In the genomic region with DNA sequence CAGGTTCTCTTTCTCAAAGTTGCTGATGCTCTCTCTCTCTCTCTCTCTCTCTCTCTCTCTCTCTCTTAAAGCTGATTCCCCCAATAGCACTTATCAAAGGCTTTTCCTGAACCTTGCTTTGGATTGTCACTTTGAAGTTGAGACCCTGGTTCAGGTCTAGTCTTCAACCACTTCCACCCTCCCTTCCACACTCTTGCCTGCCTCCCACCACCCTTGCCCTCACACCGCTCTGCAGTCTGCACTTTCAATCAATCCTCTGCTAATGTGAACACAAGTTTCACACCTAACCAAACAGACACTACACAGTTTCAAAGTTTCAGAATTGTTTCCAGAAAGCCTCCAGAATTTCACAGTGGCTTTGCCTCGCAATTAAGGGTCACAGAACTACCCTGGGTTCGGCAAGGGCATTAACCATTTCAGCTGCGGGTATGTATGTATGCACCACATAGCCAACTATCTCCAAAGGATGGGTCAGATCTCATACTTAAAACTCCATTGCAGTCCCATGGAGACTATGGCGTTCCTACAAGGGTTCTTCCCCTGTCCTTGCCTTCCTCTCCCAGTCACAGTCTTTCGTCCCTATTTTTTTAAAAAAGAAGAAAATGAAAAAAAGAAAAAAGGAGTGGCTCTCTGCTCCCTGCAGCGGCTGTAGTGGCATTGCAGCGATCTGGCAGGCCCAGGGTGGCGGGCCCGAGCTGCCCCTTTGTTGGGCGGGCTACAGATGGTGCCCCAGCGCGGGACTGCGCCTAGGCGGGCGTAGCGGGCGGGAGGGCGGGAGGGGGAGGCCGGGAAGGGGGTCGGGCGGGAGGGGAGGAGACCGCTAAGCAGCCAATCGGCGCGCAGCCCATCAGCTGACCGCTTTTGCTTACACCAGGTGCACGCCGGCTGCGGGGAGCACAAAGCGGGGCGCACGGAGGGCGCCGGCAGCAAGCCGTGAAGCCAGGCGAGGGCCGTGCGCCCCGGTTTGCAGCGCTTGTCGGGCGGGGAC, we compare ENCODE assay signal across 8 mouse cellular contexts. TPM values are rescaled to one million over a fixed set of nuclear protein-coding genes. Genes with fewer than 3 reads are reported as not detected.
A peak's percentile ranks its signal among the peaks of the same experiment; 100 is the strongest.
DNase-seq lines count a peak whose midpoint lies in the region; ATAC-seq and TF ChIP-seq lines count a peak whose summit lies in the region.

Gene Lrrn1 (plus strand): TSS at position 892 of the 988 bp plus-strand sequence.

- DNase-seq in thymus, postnatal 4 days: peak; percentile 41
- no peak for DNase-seq in thymus, postnatal 0 days (ENCODE audit: low spot score)
- DNase-seq in embryo, embryonic 11 days: peak; percentile 91
- DNase-seq in gastrocnemius, postnatal 4 days (ENCODE audit: low spot score in 2 of 2): peak; percentile 19 to 45
- DNase-seq in kidney, postnatal 36 days: peak; percentile 13 to 45
- DNase-seq in liver, embryonic 14.5 days (ENCODE audit: low read depth in 3 of 3, low spot score in 3 of 3): no peak
- peak; percentile 76 to 81 for DNase-seq in right cerebral cortex, adult 2 months (ENCODE audit: low spot score in 2 of 2)

- H3K4me1 ChIP-seq in liver, embryonic 14.5 days (replicated peaks; ENCODE audit: control insufficient read depth in 2 of 2, insufficient read depth in 2 of 2, low read length in 1 of 2): no peaks in the 10 kb centered on the region

- no peak for TF ChIP-seq EP300 in liver, embryonic 14.5 days (IDR thresholded peaks at IDR 0.05; ENCODE audit: low read depth)

- no peak for TF ChIP-seq CTCF in liver, embryonic 14.5 days (IDR thresholded peaks at IDR 0.05; ENCODE audit: low read depth)

- H3K9ac ChIP-seq in liver, embryonic 14.5 days (replicated peaks): no peak within 1 kb of the TSS

- H3K9me3 ChIP-seq in liver, embryonic 14.5 days (ENCODE audit: control insufficient read depth, low read length): no peaks in the 10 kb centered on the region

- H3K4me3 ChIP-seq in liver, embryonic 14.5 days (ENCODE audit: insufficient read depth in 1 of 2, low read depth in 2 of 2, low read length in 2 of 2): peak within 1 kb of the TSS; percentile 8 to 20; a peak in 1 of 4 replicates

- peaks cover 12% of the 10 kb centered on the region for H3K27me3 ChIP-seq in liver, embryonic 14.5 days (ENCODE audit: control insufficient read depth, insufficient read depth, low read length)

- no peaks in the 10 kb centered on the region for H3K36me3 ChIP-seq in liver, embryonic 14.5 days (replicated peaks; ENCODE audit: control insufficient read depth, insufficient read depth, low read depth)

- no peak within 1 kb of the TSS for H3K27ac ChIP-seq in liver, embryonic 14.5 days

- H3K4me2 ChIP-seq in liver, embryonic 14.5 days (ENCODE audit: low read depth): peak within 1 kb of the TSS; percentile 37; the same call in 1 of the 2 replicates

- WGBS in liver, embryonic 14.5 days (ENCODE audit: insufficient replicate concordance): 6% methylated on average over 25 of the region's 43 CpGs

- ATAC-seq in liver, embryonic 14.5 days (ENCODE audit: insufficient read depth): no peak
- ATAC-seq in erythroid progenitor cell, adult 5-6 weeks (replicated peaks; ENCODE audit: low FRiP score, poor library complexity, severe bottlenecking): no peak

RNA-seq across cellular contexts. Expression of gene Lrrn1, which starts in this region (rescaled TPM):
- 0.35 and 0.41 TPM in 2 replicates for polyA plus RNA-seq in thymus, postnatal 0 days (2015; fragmentation: Nextera tagmentation; extraction: Ambion mirVana)
- 10 to 100 TPM; 53.3 to 75.3 TPM for total RNA-seq in gastrocnemius, postnatal 4 days (2021)
- 0.09 and 0.11 TPM in 2 replicates for polyA plus RNA-seq in liver, embryonic 14.5 days (2012; rRNA removed)
- polyA plus RNA-seq in liver, embryonic 14.5 days (2014; fragmentation: Nextera tagmentation; extraction: Ambion mirVana): 0.05 and 0.11 TPM in 2 replicates
- not detected in 2 replicates for total RNA-seq in erythroid progenitor cell, adult 5-6 weeks (2015; ENCODE audit: low replicate concordance)
- 0.38 TPM in 1 of 2 replicates, not detected in the other for total RNA-seq in erythroid progenitor cell, adult 5-6 weeks (2017; ENCODE audit: low replicate concordance)

Comparison
In these comparisons a context has a peak if more than half of its experiments do, and no peak if none do; other contexts are left out.
1. RNA of gene Lrrn1 (total RNA-seq): 53.3 to 75.3 TPM in gastrocnemius, postnatal 4 days; 0.38 TPM in erythroid progenitor cell, adult 5-6 weeks; every median in the first group is over 10 times any median in the second.
2. DNase-seq: peak in thymus, postnatal 4 days (single experiment), embryo, embryonic 11 days (single experiment), gastrocnemius, postnatal 4 days (2 of 2), kidney, postnatal 36 days (2 of 2) and right cerebral cortex, adult 2 months (2 of 2); none in thymus, postnatal 0 days (single experiment) and liver, embryonic 14.5 days (0 of 3).